In genomic region chr11:64673546-64673945, GRCm38 (mm10) we compare ENCODE assay signal across 19 mouse cellular contexts.
DNase-seq lines count a peak whose midpoint lies in the region; ATAC-seq lines count a peak whose summit lies in the region.
"Had no signal": no experiment of that assay in that cellular context is flagged by ENCODE, and none has a peak within 500 bp of the region (broad histone marks: within the 10 kb centered on the region; RNA-seq: fewer than 3 reads in every experiment).

No protein-coding gene starts in this region.

- no peak for ATAC-seq in lung, embryonic 16.5 days (ENCODE audit: low read depth)
- ATAC-seq: forebrain, embryonic 13.5 days; intestine, embryonic 15.5 days had no signal

- H3K27ac ChIP-seq in lung, embryonic 16.5 days (ENCODE audit: low read length): peak overlapping the region; percentile 19; the same call in 1 of the 2 replicates
- peak overlapping the region; percentile 60 for H3K27ac ChIP-seq in embryonic facial prominence, embryonic 10.5 days (replicated peaks)
- peak overlapping the region; percentile 75 for H3K27ac ChIP-seq in limb, embryonic 10.5 days
- H3K27ac ChIP-seq: forebrain, embryonic 13.5 days; heart, embryonic 13.5 days; hindbrain, embryonic 12.5 days; intestine, embryonic 15.5 days had no signal

- no peak overlapping the region for H3K4me3 ChIP-seq in lung, embryonic 16.5 days (ENCODE audit: low read length)
- no peak overlapping the region for H3K4me3 ChIP-seq in embryonic facial prominence, embryonic 10.5 days
- no peak overlapping the region for H3K4me3 ChIP-seq in limb, embryonic 10.5 days
- H3K4me3 ChIP-seq: forebrain, embryonic 13.5 days; heart, embryonic 13.5 days; hindbrain, embryonic 12.5 days; intestine, embryonic 15.5 days had no signal

- 59% methylated on average over 4 of the region's 4 CpGs for WGBS in lung, embryonic 16.5 days
- WGBS in embryonic facial prominence, embryonic 10.5 days: 57% methylated on average over 4 of the region's 4 CpGs
- WGBS in limb, embryonic 10.5 days: 50% methylated on average over 4 of the region's 4 CpGs

- H3K27me3 ChIP-seq in lung, embryonic 16.5 days (ENCODE audit: control insufficient read depth, insufficient read depth, low read depth, low read length): no peaks in the 10 kb centered on the region
- no peaks in the 10 kb centered on the region for H3K27me3 ChIP-seq in embryonic facial prominence, embryonic 10.5 days (replicated peaks; ENCODE audit: low read depth, poor library complexity, severe bottlenecking)
- H3K27me3 ChIP-seq in limb, embryonic 10.5 days (ENCODE audit: low read depth, poor library complexity, severe bottlenecking): no peaks in the 10 kb centered on the region
- H3K27me3 ChIP-seq: forebrain, embryonic 13.5 days; heart, embryonic 13.5 days; hindbrain, embryonic 12.5 days; intestine, embryonic 15.5 days had no signal

- peaks cover 3% of the 10 kb centered on the region; the same call in 1 of the 2 replicates for H3K9me3 ChIP-seq in lung, embryonic 16.5 days (ENCODE audit: control insufficient read depth, low read length)
- peaks cover 8% of the 10 kb centered on the region; the same call in 1 of the 2 replicates for H3K9me3 ChIP-seq in embryonic facial prominence, embryonic 10.5 days
- H3K9me3 ChIP-seq in limb, embryonic 10.5 days (replicated peaks): no peaks in the 10 kb centered on the region
- H3K9me3 ChIP-seq: G1E; intestine, embryonic 15.5 days had no signal

- H3K4me1 ChIP-seq in lung, embryonic 16.5 days (replicated peaks; ENCODE audit: control insufficient read depth, insufficient read depth, low read length): peaks cover 10% of the 10 kb centered on the region
- peaks cover 27% of the 10 kb centered on the region for H3K4me1 ChIP-seq in embryonic facial prominence, embryonic 10.5 days
- peaks cover 32% of the 10 kb centered on the region for H3K4me1 ChIP-seq in limb, embryonic 10.5 days
- H3K4me1 ChIP-seq: hindbrain, embryonic 12.5 days; intestine, embryonic 15.5 days had no signal

- H3K9ac ChIP-seq in lung, embryonic 16.5 days (ENCODE audit: low read length): no peak overlapping the region
- H3K9ac ChIP-seq: forebrain, embryonic 13.5 days; heart, embryonic 13.5 days; hindbrain, embryonic 12.5 days; intestine, embryonic 15.5 days had no signal

- no peak for DNase-seq in lung, postnatal 36 days
- DNase-seq in embryonic facial prominence, embryonic 10.5 days (ENCODE audit: low spot score): no peak
- peak; percentile 36 for DNase-seq in limb, embryonic 10.5 days (ENCODE audit: low spot score)
- DNase-seq in retina, postnatal 1 day: peak; percentile 72
- no peak for DNase-seq in spleen, postnatal 36 days (ENCODE audit: low spot score in 2 of 2)
- no peak for DNase-seq in layer of hippocampus, postnatal 36 days
- no peak for DNase-seq in embryo, embryonic 10.5 days (ENCODE audit: low spot score)
- DNase-seq: adrenal gland, postnatal 10 days; cerebellum, adult 2 months; cerebellum, postnatal 10 days; gastrocnemius, postnatal 36 days; heart, adult 11 months; heart, postnatal 36 days had no signal

- no peak overlapping the region for H3K4me2 ChIP-seq in lung, embryonic 16.5 days (ENCODE audit: low read depth, low read length)
- H3K4me2 ChIP-seq: forebrain, embryonic 13.5 days; heart, embryonic 13.5 days; hindbrain, embryonic 12.5 days; intestine, embryonic 15.5 days had no signal

- no peaks in the 10 kb centered on the region for H3K36me3 ChIP-seq in lung, embryonic 16.5 days (ENCODE audit: control insufficient read depth, insufficient read depth, low read length)
- H3K36me3 ChIP-seq in embryonic facial prominence, embryonic 10.5 days (replicated peaks): no peaks in the 10 kb centered on the region
- 0 out of 2 replicates have a peak, but pooled peaks cover 5% of the 10 kb centered on the region for H3K36me3 ChIP-seq in limb, embryonic 10.5 days
- H3K36me3 ChIP-seq: G1E; heart, embryonic 13.5 days; hindbrain, embryonic 12.5 days; intestine, embryonic 15.5 days had no signal

Comparison
In these comparisons a context has a peak if more than half of its experiments do, and no peak if none do; other contexts are left out.
1. H3K27ac ChIP-seq: peak in every context shown above with its lines; median percentile 75 in limb, embryonic 10.5 days; 60 in embryonic facial prominence, embryonic 10.5 days; 19 in lung, embryonic 16.5 days.
2. DNase-seq: peak in limb, embryonic 10.5 days (single experiment) and retina, postnatal 1 day (single experiment); none in lung, postnatal 36 days (single experiment), embryonic facial prominence, embryonic 10.5 days (single experiment), spleen, postnatal 36 days (0 of 2), layer of hippocampus, postnatal 36 days (0 of 2) and embryo, embryonic 10.5 days (single experiment).